Mouse (Mus musculus) midbrain, postnatal 0 days (tissue): Measurements from ENCODE around the gene Insl3. TPM values are rescaled to one million over a fixed set of nuclear protein-coding genes. Genes with fewer than 3 reads are reported as not detected.

Experiments used
- ATAC-seq: fragments of 200-750 bp; cut with Nextera tagmentation; 2 replicates; pipeline ENCODE4 v1.8.0; 2017; ENCODE audit warnings: moderate number of reproducible peaks, mild to moderate bottlenecking, moderate TSS enrichment, moderate library complexity; ENCODE audit not compliant: low FRiP score
- DNase-seq: peaks from one replicate; pipeline ENCODE4 v3.0.0-alpha.2; 2015; ENCODE audit warnings: low spot score
- H3K27ac ChIP-seq: fragments of 300-500 bp; sonication (generic); 2 replicates; pipeline ENCODE4 v1.5.1; 2014; ENCODE audit warnings: low read depth, mild to moderate bottlenecking, low read length, mixed read lengths
- H3K27me3 ChIP-seq: fragments of 300-500 bp; sonication (generic); 2 replicates; pipeline ENCODE4 v1.6.1; 2014; ENCODE audit warnings: low read length, control low read depth, mixed read lengths; ENCODE audit not compliant: insufficient read depth
- H3K36me3 ChIP-seq: fragments of 300-500 bp; sonication (generic); 2 replicates; pipeline ENCODE4 v1.6.1; 2014; ENCODE audit warnings: low read length, control low read depth, mixed read lengths; ENCODE audit not compliant: insufficient read depth
- H3K4me1 ChIP-seq: fragments of 300-500 bp; sonication (generic); 2 replicates; pipeline ENCODE4 v1.6.1; 2014; ENCODE audit warnings: mild to moderate bottlenecking, control low read depth, antibody characterized with exemption, low read length, mixed read lengths; ENCODE audit not compliant: insufficient read depth
- H3K4me2 ChIP-seq: fragments of 300-500 bp; sonication (generic); 2 replicates; pipeline ENCODE4 v1.6.1; 2014; ENCODE audit warnings: low read depth, mild to moderate bottlenecking, low read length, mixed read lengths; ENCODE audit not compliant: poor library complexity, severe bottlenecking
- H3K4me3 ChIP-seq: fragments of 300-500 bp; sonication (generic); 2 replicates; pipeline ENCODE4 v1.5.1; 2014; ENCODE audit warnings: low read depth, mild to moderate bottlenecking, low read length, moderate library complexity
- H3K9ac ChIP-seq: fragments of 300-500 bp; sonication (generic); replicated peaks from 2 replicates; pipeline ENCODE4 v1.6.1; 2014; ENCODE audit warnings: mild to moderate bottlenecking, low read length, moderate library complexity, mixed read lengths; ENCODE audit not compliant: poor library complexity, severe bottlenecking
- H3K9me3 ChIP-seq: fragments of 300-500 bp; sonication (generic); 2 replicates; pipeline ENCODE4 v1.6.1; 2016; ENCODE audit warnings: low read length, control low read depth
- CTCF ChIP-seq: IDR thresholded peaks from 2 replicates; pipeline ENCODE4 v1.5.1; 2016; ENCODE audit warnings: antibody characterized with exemption, mild to moderate bottlenecking
- WGBS: fragments of 180-500 bp; shearing (Covaris S2); extraction: QIAGEN DNeasy Blood & Tissue Kit; methylation state at CpG from one replicate; pipeline ENCODE4 v1.1.7; 2014; 5-methylcytosine and 5-hydroxymethylcytosine counted together
- polyA plus RNA-seq: library from polyadenylated mRNA; unstranded; fragments of >200 nt; fragmentation: Nextera tagmentation; extraction: Ambion mirVana; gene quantifications from 2 replicates; pipeline ENCODE4 v1.2.1, GENCODE M21; 2015
- total RNA-seq: library from RNA; depleted of rRNA; stranded (reverse); fragments of >200 nt; gene quantifications from 2 replicates; pipeline ENCODE4 v1.2.3, GENCODE M21; 2014

Insl3 gene
- total and polyA plus RNA-seq, 2 experiments from 2014 or later, result 1.2 TPM; not detected in 1

GRCm38 (mm10) chr8:71674071-71674470, 14.9 kb upstream of the Insl3 start:
- ATAC-seq (no peak), DNase-seq (no peak)
- Histone ChIP-seq H3K4me1 (peaks cover 2% of the 10 kb centered on the region; the same call in 1 of the 2 replicates), H3K27me3 (peaks cover 17% of the 10 kb centered on the region), H3K4me2 (no peak overlapping the region), H3K36me3 (no peaks in the 10 kb centered on the region), H3K9me3 (no peaks in the 10 kb centered on the region), H3K4me3 (no peak overlapping the region), H3K9ac (no peak overlapping the region), H3K27ac (no peak overlapping the region)
- no peak for TF ChIP-seq CTCF
- 68% methylated on average over 2 of the region's 2 CpGs for whole genome bisulfite sequencing

GRCm38 (mm10) chr8:71675456-71676019, 13.5 kb upstream of the Insl3 start:
- Histone ChIP-seq H3K4me1 (no peaks in the 10 kb centered on the region; the same call in 1 of the 2 replicates), H3K4me3 (peak overlapping the region; percentile 65), H3K4me2 (peak overlapping the region; percentile 82), H3K9me3 (no peaks in the 10 kb centered on the region), H3K9ac (peak overlapping the region; percentile 77; the same call in 1 of the 2 replicates), H3K36me3 (no peaks in the 10 kb centered on the region), H3K27me3 (peaks cover 31% of the 10 kb centered on the region), H3K27ac (peak overlapping the region; percentile 82)
- WGBS, result 38% methylated on average over 9 of the region's 9 CpGs
- TF ChIP-seq CTCF, result no peak
- no peak for ATAC-seq
- DNase-seq, result no peak

- Histone ChIP-seq H3K36me3 (no peaks in the 10 kb centered on the region), H3K27me3 (peaks cover 37% of the 10 kb centered on the region), H3K9ac (peak within 1 kb of the TSS; percentile 77), H3K27ac (peak within 1 kb of the TSS; percentile 82), H3K9me3 (no peaks in the 10 kb centered on the region), H3K4me1 (no peaks in the 10 kb centered on the region; the same call in 1 of the 2 replicates), H3K4me2 (peak within 1 kb of the TSS; percentile 82), H3K4me3 (peak within 1 kb of the TSS; percentile 65)
- WGBS, result 2% methylated on average over 40 of the region's 40 CpGs
- ATAC-seq (peak; percentile 35), DNase-seq (peak; percentile 81)
- TF ChIP-seq CTCF, result no peak
Observed at GRCm38 (mm10) chr8:71676020-71676741, 12.8 kb upstream of the Insl3 start, which contains the start of gene Jak3. Jak3 (plus strand) TSS chr8:71676296.

- H3K4me2 ChIP-seq, result peak overlapping the region; percentile 82
- H3K9ac ChIP-seq, result no peak overlapping the region
- WGBS, result 53% methylated on average over 9 of the region's 9 CpGs
- DNase-seq (no peak), ATAC-seq (no peak)
- H3K4me1 ChIP-seq, result no peaks in the 10 kb centered on the region; the same call in 1 of the 2 replicates
- TF ChIP-seq CTCF, result no peak
- no peaks in the 10 kb centered on the region for H3K9me3 ChIP-seq
- H3K27ac ChIP-seq, result peak overlapping the region; percentile 82
- peaks cover 38% of the 10 kb centered on the region for H3K27me3 ChIP-seq
- H3K36me3 ChIP-seq, result no peaks in the 10 kb centered on the region
- peak overlapping the region; percentile 65 for H3K4me3 ChIP-seq
Observed at GRCm38 (mm10) chr8:71676803-71677202, 12.2 kb upstream of the Insl3 start.

- Histone ChIP-seq H3K36me3 (no peaks in the 10 kb centered on the region), H3K27me3 (peaks cover 46% of the 10 kb centered on the region), H3K9me3 (no peaks in the 10 kb centered on the region), H3K4me2 (no peak overlapping the region), H3K4me1 (no peaks in the 10 kb centered on the region; the same call in 1 of the 2 replicates), H3K27ac (no peak overlapping the region), H3K4me3 (no peak overlapping the region), H3K9ac (no peak overlapping the region)
- no peak for ATAC-seq
- DNase-seq, result no peak
- TF ChIP-seq CTCF, result no peak
Observed at GRCm38 (mm10) chr8:71677555-71677954, 11.5 kb upstream of the Insl3 start.

- ATAC-seq (no peak), DNase-seq (no peak)
- no peak overlapping the region for H3K9ac ChIP-seq
- TF ChIP-seq CTCF, result no peak
- no peaks in the 10 kb centered on the region for H3K36me3 ChIP-seq
- no peak overlapping the region for H3K4me3 ChIP-seq
- WGBS, result 64% methylated on average over 4 of the region's 4 CpGs
- H3K4me1 ChIP-seq, result no peaks in the 10 kb centered on the region; the same call in 1 of the 2 replicates
- H3K9me3 ChIP-seq, result no peaks in the 10 kb centered on the region
- H3K27ac ChIP-seq, result no peak overlapping the region
- peaks cover 52% of the 10 kb centered on the region for H3K27me3 ChIP-seq
- H3K4me2 ChIP-seq, result no peak overlapping the region
Observed at GRCm38 (mm10) chr8:71678216-71678615, 10.8 kb upstream of the Insl3 start.
